Mouse (Mus musculus): Measurements from ENCODE around the gene Atp6v1fnb.

The Atp6v1fnb gene

GRCm38 (mm10) chr6:29467583-29468354 lies 3.5 kb upstream of the Atp6v1fnb start, which contains the start of gene Atp6v1f:
TSS of gene Atp6v1f (plus strand) at chr6:29467718.
- peak; percentile 80 to 85 for DNase-seq

DNA sequence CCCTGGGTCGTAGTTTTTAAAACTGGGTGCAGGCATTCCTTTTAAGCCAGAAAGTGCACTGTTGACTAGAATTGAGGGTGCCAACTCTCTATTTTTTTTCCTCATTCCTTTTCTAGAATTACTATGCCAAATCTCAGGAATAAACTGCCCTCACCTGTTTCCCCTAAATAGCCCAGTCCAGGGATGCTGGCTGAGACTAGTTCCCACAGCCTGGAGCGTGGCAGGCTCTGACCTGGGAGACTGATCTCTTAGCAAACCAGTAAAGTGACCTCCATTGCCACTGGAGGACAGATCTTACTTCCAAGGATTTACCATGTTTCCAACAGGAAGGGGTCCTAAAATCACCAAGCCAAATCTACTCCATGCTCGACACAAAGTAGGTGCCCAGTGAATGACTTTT lies 2.4 kb upstream of the Atp6v1fnb start:
- no peak for DNase-seq

DNA sequence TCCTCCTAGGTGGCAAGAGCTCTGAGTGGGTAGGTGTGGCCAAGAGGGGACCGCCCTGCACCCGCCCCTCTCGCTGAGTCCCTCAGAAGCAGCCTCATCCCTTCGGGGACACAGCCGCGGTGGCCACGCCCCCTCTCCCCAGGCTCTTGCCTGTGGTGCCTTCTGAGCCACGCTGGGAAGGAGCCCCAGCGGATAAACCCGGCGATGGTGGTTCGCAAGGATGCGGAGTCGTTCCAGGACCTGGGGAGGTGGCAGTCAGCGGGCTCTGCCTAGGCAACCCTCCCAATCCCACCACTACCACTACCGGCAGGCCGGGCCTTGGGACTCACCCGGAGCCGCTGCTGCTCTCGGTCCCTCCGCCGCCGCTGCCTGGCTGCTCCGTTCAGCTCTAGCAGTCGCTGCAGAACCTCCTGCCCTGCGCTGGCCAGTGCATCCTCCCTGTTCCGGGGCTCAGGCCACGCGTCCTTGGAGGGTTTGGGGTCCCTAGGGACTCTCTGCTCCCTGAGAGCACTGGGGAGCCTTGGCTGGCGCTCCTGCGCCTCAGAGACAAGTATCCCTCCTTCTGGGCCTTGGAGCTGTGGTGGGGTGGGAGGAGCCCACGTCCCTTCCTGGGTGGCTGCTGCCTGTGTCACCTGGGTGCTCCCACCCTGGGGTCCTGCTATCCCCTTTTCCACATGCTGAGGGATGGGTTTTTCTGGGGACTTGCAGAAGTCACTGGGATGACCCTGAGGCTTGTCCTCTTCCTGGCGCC lies 2.9 kb downstream of the Atp6v1fnb start:
- peak; percentile 72 to 77 for DNase-seq

DNA sequence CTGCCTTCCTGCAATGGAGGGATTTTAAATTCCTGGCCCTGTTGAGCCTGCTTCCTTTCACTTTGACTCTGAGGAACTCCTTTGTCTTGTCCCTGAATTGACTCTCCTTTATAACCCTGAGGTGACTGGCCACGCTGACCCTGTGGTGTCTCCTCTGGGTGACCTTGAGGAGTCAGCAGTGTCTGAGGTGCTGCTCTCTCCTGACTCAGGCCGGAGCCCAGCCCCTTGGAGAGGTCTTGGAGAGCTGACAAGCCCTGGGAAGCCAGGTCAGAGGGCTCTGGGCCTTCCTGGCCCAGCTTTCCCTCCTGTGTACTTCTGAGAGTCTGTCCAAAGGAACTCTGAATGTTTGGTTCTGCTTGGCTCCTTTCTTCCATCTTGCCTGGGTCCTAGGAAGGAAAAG lies 3.5 kb downstream of the Atp6v1fnb start:
- DNase-seq: no peak

DNA sequence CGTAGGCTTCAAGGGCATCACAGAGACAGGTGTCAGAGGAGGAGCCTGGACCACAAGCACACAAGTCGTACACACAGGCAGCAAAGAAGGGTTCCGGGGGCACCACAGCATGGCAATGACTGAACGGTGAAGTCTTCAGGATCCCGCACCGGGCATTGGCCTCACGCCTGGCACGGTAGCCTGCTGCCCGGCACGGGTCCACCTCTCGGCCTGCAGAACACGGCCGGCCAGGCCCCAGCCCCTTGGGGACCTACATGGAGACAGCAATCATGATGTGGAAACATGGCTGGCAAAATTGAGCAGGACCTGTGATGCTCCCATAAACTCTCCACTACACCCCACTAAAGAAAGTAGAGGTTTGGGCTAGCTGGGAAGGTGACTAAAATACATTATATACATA lies 11.5 kb downstream of the Atp6v1fnb start:
- DNase-seq: no peak

- DNase-seq: peak; percentile 41 to 44
Measured at GRCm38 (mm10) chr6:29484716-29485559, 13.7 kb downstream of the Atp6v1fnb start.

GRCm38 (mm10) chr6:29485951-29486350 lies 14.7 kb downstream of the Atp6v1fnb start:
- DNase-seq: no peak

DNA sequence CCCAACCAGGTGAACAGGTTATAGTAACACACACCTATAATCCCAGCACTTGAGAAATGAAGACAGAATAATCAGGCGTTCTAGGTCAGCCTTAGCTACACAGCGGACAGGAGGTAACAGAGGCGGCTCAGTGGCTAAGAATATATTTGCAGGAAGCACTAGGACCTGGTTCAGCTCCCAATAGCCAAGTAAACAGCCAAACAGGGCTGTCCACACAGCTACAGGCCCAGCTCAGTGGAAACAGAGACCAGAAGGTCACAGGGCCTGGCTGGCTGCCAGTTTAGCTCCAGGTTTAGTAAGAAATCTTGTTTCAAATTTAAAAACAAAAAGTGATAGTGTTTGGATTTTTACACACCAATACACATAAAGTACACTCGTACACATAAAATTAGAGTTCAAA lies 22.9 kb downstream of the Atp6v1fnb start:
- DNase-seq: no peak

GRCm38 (mm10) chr6:29496270-29496669 lies 25.0 kb downstream of the Atp6v1fnb start:
- DNase-seq: no peak

DNA sequence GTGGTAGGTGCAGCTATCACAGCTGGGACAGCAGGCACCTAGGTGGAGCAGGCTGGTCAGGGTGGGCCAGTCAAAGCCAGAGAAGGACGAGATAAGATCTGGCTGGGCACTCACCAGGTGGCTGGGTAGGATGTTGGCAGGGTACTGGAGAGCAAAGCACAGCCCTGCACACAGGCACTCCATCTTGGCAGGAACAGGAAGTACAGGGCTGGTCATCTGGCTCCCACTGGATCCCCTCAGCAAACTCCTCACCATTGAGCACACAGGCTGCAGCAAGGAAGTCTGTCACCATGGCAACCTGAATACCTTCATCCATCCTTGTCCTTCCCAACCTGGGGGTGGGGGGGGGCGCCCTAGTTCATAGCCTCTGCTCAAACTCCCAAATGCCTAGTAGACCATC lies 26.6 kb downstream of the Atp6v1fnb start:
- DNase-seq: no peak

DNA sequence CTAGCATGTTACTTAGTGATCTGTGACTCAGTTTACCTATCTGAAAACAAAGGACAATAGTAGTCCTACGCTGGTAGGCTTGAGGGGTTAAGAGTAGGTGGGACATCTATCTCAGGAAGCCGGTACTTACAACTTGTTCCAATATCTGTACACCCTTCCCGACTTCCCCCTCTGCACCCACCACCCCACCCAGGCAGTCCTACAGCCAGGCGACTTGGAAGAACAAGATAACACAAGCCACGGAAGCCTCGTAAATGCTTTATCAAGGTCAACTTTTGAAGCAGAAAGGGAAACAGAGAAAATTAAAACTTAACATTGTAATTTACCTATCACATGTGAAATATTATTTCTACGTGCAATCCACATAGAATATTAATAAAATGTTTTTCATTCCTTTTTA lies 28.9 kb downstream of the Atp6v1fnb start:
- DNase-seq: no peak

- DNase-seq: no peak
Measured at GRCm38 (mm10) chr6:29500810-29501209, 29.6 kb downstream of the Atp6v1fnb start.

DNA sequence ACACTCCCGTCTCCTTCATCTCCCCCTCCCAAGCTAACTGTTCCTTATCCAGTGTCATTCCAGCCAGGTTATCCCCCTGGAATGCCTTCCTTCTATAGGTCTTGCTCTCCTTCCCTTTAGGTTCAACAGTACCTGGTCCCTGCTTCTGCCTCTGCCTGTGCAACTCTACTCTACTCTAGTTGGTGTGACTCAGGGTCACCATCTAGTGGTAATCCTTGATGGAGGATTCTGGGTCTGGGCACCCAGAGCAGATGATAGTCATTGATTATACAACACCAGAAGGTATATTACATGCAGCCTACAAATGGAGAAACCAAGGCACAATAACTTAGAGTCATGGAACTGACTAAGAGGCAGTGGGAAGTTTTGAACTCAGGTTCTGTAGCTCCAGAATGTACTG lies 30.4 kb downstream of the Atp6v1fnb start:
- no peak for DNase-seq

GRCm38 (mm10) chr6:29505493-29505892 lies 34.3 kb downstream of the Atp6v1fnb start:
- DNase-seq: no peak

DNA sequence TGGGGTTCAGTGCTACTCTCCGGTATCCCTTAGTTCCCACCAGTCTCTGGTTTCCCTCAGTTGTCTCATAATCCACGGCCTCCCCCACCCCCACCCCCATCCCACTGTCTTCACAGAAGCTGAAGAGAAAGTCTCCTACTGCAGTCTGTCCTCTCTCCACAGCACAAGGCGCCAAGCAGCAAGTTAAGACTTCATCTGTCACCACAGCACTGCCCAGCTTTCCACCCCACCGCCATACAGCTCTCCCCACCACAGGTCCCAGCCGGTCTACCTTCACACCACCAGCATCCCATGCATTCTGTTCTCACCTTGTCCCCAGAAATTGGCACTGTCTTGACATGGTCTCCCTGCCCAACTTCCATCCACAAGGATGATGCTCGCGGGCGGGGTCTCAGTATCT lies 35.6 kb downstream of the Atp6v1fnb start:
- DNase-seq: no peak

DNA sequence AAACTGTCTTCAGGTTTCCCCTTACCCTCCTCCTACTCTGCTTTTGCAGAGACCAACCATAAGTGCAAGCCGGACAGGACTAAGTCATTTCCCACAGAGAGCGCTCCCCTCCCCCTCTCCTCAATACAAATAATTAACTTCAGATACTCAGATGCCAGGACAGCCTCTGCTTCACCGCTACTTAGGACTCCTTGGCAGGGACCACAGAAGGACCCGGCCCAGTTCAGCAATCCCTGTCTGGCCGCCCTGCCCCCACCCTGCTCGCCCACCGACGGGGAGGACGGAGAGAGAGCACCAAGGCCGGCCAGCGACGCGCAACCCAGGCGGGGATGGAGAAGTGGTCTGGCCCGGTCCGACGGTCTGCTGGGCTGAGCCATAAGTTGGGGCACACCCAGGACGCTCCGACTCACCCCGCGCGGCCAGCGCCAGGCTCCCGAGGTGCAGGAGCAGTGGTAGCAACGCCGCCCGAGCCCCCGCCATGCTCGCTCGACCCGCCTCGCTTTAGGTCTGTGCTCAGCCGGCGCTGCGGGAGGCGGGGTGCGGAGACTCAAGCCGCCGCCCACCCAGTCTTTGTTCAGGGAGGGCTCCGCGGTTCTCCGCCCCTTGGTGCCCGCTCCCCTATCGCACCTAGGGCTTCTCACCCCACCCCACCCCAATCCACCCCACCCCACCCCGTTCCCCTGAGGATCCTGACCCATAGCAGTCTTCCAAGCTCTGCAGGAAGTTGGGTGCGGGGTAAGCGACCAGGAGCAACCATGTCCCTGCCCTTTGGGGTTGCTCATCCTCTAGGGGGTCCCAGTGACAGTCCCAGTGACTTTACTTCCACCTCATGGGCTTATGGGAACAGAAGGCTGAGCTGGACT lies 36.4 kb downstream of the Atp6v1fnb start, which contains the start of gene Kcp:
Gene Kcp (minus strand): TSS at position 506 of the 863 bp plus-strand sequence.
- DNase-seq: no peak

DNA sequence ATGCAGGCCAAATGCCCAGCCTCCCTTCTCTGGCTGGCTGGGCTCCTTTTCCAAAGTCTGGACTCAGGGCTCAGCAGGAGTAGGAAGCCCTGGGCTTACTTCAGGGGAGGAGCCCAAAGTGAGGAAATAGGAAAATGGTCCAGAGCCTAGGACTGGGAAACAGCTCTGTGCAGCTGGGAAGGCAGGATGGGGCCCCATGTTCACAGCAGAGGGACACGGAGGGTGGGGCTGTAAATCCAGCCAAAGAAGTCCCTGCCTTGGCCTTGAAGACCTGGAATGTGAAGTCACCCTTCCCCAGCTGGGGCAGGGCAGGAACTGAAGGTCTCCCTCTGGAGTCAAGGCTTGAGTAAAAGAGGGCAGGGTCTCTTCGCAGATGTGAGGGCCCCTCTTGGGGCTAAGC lies 37.8 kb downstream of the Atp6v1fnb start:
- DNase-seq: no peak

DNA sequence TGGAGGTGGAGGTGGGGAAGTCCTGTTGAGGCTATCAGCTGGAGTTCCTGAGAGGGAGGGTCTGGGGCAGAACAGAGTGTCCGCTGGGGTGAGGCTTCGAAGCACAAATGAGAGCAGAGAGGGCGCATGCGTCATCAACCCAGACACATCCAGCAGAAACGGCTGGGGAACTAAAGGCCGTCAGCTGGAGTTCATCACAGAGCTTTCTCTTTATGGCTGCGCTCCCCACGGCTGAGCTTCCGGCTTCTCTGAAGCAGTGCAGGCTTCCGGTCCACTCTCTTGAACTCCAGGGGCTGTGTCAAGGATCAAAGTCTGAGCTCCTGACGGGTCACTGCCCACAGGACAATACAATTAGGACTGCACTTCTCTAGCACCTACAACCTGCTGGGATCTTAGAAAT lies 42.0 kb downstream of the Atp6v1fnb start:
- DNase-seq: no peak

DNA sequence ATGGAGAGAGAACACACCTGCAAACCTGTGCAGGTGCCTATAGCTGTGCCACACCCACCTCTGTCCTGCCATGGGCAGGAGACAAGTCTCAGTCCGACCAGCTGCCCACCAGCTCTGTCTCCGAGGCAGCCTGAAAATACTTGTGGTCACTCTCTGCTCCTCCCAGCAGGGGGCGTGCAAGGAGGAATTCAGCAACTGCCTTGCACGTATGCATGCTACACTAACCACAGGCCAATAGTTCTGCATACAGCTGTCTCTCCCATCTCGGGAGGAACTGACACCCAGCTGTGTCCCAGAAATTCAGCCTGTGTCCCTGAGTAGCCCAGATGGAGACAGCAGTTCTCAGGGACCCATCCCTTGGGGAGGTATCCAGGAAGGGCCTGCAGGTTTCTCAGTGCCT lies 45.9 kb downstream of the Atp6v1fnb start:
- DNase-seq: peak; percentile 42 to 56

DNA sequence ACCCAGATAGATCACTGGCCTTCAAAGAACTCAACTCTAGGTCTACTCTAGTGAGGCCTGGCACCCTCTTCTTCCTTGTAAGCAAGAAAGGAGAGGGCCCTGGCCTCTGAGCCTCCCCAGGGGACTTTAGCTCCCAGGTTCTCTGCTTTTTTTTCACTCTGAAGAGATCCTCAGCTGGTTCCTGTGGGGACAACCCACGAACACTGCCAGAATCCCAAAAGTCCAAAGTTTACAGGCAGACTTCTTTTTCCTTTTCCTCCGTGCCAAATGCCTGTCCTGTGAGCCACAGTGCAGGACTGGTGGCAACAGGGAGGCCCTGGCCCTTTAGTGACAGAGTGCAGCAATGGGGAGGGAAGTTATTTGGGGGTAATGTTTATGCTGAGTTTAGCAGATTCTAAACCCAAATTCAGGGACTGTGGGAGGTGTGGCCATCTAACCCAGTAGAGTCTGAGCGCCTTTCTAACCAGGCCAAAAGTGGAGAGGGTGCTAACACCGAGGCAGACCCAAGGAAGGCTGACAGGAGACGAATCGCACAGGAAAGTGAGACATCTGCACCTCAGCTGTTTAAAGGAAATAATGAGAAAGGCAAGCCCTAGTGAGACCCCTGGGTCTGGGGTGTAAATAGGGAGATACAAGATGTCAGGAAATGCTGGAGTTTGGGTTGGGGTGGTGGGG lies 51.5 kb downstream of the Atp6v1fnb start:
- no peak for DNase-seq
